Mouse (Mus musculus) cerebellum, adult 2 months (tissue): ENCODE measurements around the gene Prickle3.

Experiments
- CTCF ChIP-seq: fragments of 200-500 bp; IDR thresholded peaks from 2 replicates; pipeline ENCODE4 v1.5.1; 2011; ENCODE audit warnings: low read depth, mild to moderate bottlenecking, control low read depth, low read length, moderate library complexity, borderline replicate concordance; ENCODE audit not compliant: insufficient read depth
- POLR2A ChIP-seq: fragments of 200-500 bp; IDR thresholded peaks from 2 replicates; pipeline ENCODE4 v1.6.1; 2011; ENCODE audit warnings: low read length, control low read depth, borderline replicate concordance; ENCODE audit not compliant: insufficient read depth

DNA sequence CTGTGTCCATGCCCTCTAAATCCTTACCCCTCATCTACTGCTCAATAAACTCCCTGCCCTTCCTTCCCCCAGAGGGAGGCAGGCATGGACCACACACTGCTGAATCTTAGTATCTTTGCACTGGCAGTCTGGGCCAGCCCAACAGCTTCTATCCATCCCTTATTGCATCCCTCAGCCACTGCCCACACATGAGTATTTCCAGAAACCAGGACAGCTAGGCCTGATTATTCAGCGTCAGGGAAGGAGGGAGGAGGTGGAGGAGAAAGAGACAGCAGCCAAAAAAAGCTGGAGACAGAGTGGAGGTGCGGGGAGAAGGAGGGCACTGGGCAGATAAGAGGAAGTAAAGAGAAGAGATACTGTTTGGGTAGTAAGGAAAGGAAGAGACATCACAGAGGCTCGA lies 22.0 kb upstream of the Prickle3 start:
- no peak for TF ChIP-seq CTCF
- TF ChIP-seq POLR2A: no peak
